Mouse (Mus musculus) testis, adult 2 months (tissue): Measurements from ENCODE around the gene Ucp2.

Source experiments
- CTCF ChIP-seq: fragments of 200-500 bp; IDR thresholded peaks from 2 replicates; pipeline ENCODE4 v1.5.1; 2012; ENCODE audit warnings: low read depth, mild to moderate bottlenecking, inconsistent platforms, low read length, moderate library complexity; ENCODE audit not compliant: control insufficient read depth, insufficient read depth, insufficient replicate concordance
- POLR2A ChIP-seq: fragments of 200-500 bp; IDR thresholded peaks from 2 replicates; pipeline ENCODE4 v1.6.1; 2012; ENCODE audit warnings: low read depth, mild to moderate bottlenecking, inconsistent platforms, low read length, moderate library complexity; ENCODE audit not compliant: control insufficient read depth

DNA sequence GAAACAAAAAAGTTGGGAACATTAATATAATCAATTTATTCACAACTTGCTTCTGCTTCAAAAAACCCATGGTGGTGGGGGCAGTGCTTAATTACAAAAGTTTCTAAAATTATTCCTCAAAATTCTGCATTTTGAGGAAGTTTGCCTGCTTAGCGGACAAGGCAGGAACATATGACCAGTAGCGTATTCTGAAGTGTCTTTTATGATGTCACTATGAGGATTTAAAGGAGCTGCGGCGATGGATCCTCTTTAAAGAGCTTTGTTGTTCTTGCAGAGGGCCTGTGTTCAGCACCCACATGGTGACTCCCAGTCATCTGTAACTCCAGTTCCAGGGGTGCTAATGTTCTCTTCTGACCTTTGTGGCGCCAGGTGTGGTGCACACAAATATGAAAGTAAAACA lies 37.6 kb downstream of the Ucp2 start:
- TF ChIP-seq CTCF (no peak), POLR2A (no peak)
